Mouse (Mus musculus): ENCODE data around the gene Olfr1367.

Gene Olfr1367

DNA sequence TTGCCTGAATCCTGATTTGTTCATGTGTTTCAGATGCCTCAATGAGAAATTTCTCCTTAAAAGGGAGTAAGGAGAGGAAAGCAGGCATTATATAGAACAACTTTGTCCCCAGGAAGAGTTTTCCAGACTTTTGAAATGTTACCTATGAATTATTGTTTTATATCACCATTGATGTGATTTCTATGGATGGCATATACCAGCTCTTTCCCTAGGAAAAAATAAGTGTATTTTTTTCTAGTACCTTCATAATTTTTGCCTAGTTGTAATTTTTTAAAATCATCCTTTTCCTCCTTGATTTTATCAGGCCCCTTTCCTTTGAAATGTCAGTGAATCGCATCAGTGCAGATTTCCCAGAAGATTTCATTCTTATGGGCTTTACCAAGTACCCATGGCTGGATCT, at the start of gene Olfr1367:
Gene Olfr1367 (plus strand): TSS at position 301 of the 400 bp plus-strand sequence.
- DNase-seq (ENCODE audit: low spot score): no peak

DNA sequence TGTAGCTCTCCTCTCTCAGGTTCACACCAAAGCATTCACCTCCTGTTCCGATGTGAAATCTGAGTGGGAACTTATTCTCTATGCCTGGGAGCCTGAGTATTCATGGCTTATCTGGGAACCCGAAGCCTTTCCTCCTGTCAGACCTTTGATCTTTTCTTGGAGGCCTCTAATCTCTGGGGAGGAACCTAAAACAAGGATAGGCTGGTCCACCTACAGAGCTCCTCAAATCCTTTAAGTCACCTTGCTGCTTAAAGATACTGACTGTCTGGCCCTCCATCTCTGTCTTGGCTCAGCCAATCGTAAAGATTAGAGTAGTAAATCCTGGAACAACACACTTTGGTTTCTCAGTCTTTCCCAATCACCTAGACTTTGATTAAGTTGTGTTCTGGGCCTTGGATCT, 48.2 kb upstream of the Olfr1367 start:
- DNase-seq (ENCODE audit: low spot score): no peak

DNA sequence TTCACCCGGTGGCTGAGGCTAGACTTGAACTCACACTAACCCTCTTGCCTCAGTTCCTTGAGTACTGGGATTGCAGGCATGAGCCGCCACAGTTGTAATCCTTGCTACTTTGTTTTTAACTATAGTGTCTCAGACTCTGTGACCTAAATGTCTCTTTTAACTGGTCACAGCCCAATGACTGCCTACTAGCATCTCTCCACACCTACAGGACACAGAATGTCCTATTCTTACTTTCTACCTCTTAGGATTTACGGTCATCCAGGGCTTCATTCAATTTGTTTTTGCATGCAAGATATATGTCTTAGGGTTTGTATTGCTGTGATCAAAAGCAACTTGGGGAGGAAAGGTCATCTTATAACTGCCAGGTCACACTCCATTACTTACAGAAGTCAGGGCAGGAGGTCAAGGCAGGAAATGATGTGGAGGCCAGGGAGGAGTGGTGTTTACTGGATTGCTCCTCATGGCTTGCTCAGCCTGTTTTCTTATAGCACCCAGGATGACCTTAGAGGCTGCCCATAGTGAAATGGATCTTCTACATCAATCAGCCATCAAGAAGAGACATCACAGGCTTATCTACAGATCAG, 42.1 kb upstream of the Olfr1367 start:
- DNase-seq (ENCODE audit: low spot score): no peak

DNA sequence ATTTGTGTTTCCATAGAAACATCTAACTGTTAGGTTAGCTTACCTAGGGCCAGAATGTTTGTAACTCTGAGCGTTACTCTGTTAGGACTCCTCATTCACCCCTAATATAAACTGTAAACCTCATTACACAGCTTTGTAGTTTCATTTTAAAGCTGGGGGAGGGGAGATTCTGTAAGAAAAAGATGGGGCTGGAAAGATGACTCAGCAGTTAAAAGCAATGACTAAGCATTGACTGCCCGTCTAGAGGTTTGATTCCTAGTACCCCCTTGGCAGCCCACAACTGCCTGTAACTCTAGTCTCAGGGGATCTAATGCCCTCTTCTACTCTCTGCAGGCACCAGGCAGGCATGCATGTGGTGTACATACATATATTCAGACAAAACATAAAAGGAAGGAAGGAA, 36.9 kb upstream of the Olfr1367 start:
- DNase-seq (ENCODE audit: low spot score): no peak

DNA sequence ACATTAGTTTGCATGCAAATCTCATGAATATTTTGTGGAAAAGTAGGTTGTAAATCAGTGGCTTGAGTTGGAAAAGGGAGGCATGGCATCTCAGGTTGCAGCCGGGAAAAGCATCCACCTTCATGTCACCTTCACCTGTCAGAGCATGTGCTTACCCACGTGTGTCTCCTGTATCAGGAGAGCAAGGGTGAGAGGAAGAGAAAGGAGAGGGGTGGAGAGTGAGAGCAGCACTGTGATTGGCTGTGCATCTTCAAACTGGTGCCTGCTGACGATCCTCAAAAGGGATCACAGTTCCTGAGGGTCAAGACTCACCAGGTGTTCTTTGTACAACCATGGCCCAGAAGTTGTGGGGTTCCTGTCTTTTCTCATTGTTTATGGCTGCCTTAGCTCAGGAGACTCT, 34.8 kb upstream of the Olfr1367 start, which contains the start of gene Gpx6:
Gene Gpx6 (plus strand): TSS at position 200 of the 400 bp plus-strand sequence.
- no peak for DNase-seq (ENCODE audit: low spot score)

DNA sequence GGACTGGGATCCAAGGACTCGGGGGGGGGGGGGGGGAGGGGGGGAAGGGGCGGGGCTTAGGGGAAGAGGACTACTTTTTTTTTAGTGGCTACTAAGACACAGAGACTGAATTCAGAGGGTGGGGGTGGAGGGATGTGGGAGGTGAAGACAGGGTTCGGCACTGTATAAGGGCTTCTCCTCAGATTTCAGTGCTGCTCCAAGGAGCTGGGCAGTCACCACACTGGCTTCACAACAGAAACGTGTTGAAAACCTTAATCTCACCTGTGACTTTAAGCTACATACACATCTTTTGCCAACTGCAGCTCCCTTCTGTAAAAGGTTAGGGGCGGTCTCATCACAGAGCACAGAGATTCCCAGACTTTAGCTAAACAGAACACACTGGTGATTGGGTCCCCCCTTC, 33.9 kb upstream of the Olfr1367 start:
- no peak for DNase-seq (ENCODE audit: low spot score)

DNA sequence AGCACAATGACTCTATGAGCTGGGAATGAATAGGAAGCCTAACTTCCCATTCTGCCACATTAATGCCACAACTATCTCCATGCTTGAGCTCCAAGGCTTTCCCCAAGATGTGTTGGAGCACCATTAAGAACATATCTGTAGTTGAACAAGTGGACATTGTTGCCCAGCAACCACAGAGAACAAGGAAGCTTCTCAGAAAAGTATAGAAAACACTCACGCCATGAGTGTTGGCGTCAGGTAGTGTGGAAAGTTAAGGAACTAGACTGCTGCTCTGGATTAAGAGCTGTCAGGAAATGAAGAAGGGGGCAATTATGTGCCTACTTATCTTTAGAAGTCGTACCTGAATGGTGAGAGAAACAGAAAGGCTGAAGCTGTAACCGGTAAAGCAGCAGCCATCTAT, 32.8 kb upstream of the Olfr1367 start:
- no peak for DNase-seq (ENCODE audit: low spot score)

DNA sequence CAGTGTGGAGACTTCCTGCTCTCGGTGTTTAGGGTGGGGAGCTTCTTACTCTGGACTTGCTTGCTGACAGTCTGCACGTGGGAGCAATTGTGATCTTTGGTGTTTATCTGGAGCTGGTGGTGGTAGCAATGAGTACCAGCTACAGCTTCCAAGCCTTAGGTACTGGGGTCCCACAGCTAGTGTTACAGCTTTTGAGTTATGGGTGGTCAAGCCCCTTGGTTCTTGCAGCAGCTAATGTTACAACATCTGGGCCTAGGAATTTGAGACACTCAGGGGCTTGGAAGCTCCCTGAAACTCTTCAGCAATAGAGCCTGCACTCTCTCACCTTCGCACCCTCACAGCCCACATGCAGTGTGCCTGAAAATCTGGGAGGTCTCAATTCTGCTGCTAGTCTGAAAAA, 26.4 kb upstream of the Olfr1367 start:
- DNase-seq (ENCODE audit: low spot score): no peak

DNA sequence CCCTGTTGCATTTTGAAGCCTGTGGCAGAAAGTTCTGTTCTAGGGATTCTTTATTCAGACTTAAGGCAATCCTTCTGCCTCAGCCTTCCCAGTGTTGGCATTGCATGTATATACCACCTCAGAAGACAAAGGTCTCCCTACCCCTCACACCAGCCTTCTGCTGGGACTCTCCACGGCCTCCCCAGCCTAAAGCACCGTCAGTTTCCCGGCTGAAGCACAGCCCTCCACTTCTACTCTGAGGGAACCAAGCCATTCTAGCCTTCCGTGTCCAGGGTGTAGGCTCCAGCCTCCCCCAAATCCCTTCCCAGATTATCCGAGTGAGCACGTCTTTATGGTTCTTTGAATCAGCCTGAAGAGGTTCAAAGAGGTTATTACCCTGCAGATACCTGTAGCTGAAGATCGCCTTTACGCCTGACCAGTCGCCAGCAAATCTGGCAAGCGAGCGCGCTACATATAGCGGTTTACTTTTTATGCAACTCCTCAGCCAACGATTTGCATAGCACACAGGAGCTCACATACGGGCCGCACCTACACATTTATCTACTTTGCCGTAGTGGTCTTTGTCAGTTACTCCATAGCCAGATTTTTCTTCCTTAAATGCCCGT, 24.7 kb upstream of the Olfr1367 start:
- DNase-seq (ENCODE audit: low spot score): no peak

DNA sequence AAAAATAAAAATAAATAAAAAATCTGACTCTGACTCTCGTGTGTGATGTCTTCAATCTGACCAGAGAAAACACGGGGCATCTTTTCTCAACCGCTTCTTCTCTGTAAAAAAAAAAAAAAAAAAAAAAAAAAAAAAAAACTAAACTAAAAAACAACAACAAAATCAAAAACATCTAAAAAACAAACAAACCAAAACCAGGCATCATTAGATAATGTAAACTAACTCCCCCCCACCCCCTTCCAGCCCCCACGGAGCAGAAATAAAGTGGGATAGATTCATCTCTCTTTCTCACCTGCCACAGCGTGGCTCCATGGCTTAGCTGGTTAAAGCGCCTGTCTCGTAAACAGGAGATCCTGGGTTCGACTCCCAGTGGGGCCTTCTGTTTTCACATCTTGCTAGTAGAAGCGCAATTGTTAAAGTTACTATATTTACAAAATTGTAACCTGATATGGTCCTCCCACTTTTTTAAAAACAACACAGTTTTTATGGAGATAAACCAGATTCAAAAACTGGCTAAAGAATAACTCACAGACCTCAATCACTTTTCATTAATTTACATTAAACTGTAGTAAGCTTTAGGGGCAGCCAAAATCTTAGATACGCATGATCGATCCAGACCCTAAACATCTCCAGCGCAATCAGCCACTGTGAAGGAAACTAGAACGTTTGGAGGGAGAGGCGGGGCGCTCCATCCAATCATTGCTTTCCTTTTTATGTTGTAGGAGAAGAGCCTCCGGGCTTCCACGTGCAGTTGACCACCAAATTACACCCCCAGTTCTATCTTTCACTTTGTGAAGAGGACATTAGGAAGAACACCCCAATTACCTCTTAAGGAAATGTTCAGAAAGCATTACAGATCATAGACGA, 24.0 kb upstream of the Olfr1367 start:
- DNase-seq (ENCODE audit: low spot score): no peak

DNA sequence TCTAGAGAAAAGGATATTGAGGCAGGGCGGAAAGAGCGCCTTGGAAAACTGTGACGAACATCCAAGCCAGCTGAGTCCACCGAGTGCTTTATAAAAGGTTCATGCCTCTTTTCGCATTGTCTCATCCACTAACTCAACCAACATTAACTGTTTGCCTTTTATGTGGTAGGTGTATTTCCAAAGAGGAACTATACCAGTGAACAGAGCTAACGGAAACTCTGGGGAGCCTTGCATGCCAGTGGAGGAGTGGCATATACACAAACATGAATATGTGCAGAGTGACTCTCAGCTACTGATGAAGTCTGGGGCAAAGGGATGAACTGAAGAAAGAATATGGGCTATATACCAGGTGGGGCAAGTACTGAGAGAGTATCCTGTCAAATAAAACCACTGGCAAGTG, 23.3 kb upstream of the Olfr1367 start:
- no peak for DNase-seq (ENCODE audit: low spot score)

DNA sequence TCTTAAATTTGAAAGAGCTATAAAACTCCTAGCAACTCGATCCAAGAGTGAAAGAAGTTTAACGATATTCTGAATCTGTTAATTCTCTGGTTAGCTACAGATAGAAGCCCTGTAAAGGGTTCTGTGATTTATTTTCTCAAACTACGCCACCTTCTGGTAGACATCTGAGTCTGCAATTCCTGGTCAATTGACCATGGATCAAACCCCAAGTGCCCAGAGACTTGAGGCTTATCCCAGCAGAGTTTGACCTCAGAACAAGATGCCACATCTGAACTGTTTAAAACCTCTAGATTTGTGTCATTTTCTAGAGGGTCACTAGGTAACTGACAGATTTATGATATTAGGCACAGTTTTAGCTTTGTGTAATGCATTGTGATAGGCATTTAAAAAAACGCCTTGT, 20.5 kb upstream of the Olfr1367 start:
- DNase-seq (ENCODE audit: low spot score): no peak

DNA sequence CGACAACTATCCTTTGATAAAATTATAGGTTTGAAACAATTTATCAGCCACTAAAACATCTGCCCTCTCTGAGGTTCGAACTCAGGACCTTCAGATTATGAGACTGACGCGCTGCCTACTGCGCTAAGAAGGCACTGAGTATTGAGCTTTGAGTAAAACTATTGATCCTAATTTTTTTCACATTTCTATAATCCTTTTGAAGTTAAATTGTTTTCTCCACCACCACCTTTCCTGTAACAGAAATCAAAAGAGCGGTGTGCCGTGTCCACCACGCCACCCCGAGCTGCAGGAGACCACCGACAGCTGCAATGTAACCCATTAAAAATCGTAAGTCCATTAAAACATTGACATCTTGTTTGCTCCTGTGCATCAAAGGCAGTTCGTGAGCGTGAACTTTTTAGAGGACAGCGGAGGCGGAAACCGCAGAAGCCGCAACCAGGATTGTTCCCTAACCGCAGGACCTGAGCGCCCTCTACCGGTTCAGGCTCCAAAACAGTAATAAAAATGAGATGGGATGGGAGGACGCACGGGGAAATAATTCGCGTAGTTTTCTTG, 20.0 kb upstream of the Olfr1367 start:
- peak; percentile 93 for DNase-seq (ENCODE audit: low spot score)

DNA sequence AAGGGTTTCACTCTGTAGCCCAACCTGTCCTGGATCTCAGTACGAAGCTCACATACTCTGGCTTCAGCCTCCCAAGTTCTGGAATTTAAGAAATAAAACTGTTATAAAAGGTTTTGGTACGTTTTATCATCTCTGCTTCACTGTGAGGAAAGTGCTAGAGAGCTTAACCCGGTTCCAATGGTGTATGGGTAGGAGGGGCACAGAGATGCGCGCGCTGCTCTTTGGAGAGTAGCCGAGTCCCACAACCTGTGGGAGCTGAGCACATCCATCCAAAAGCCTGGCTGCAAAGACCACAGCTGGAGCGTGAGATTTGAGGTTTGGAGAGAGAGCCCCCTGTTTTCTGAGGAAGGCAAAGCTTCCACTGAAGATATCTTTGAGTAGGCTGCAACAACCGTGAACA, 19.3 kb upstream of the Olfr1367 start:
- no peak for DNase-seq (ENCODE audit: low spot score)

DNA sequence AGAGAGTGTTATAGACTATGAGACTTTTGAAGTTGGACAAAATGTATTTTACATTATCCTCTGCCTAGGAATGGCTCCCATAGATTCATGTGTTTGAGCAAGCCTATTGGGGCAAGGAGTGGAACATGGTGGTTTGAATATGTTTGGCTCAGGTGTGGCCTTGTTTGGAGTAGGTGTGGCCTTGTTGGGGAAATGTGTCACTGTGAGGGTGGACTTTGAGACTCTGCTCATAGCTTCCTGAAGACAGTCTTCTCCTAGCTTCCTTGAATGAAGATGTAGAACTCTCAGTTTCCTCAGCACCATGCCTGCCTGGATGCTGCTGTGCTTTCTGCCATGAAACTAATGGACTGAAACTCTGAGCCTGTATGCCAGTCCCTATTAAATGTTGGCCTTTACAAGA, 3.9 kb downstream of the Olfr1367 start:
- DNase-seq (ENCODE audit: low spot score): no peak

DNA sequence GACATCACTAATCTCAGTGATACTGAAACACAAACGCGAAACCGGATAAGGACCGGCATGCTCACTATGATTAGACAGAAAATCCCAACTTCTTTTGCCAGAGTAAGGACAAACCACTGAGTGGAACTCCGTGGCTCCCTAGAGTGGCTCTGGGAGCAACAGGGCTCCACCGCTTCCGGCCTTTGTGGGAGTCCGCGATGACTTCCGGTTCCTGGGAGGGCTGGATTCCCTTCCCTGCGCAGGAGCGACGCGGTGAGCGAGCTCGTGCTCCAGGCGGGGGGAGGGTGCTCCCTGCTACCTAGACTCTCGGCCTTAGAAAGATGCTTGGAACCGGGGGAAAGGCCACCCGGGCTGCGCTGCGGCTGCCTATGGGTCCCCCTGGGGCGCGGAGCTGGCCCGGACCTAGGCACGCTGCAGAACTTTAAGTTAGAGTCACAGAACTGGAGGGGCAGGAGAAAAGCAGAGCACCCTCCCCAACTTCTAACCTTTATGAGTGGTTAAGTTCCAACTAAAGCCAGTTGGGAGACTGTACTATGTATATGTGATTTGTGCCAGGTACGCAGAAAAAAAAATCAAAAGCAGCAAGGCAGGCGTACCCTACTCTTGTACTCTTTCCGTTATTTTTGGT, 16.0 kb downstream of the Olfr1367 start, which contains the start of gene Zscan12:
Gene Zscan12 (plus strand): TSS at position 200 of the 628 bp plus-strand sequence.
- peak; percentile 85 for DNase-seq (ENCODE audit: low spot score)

DNA sequence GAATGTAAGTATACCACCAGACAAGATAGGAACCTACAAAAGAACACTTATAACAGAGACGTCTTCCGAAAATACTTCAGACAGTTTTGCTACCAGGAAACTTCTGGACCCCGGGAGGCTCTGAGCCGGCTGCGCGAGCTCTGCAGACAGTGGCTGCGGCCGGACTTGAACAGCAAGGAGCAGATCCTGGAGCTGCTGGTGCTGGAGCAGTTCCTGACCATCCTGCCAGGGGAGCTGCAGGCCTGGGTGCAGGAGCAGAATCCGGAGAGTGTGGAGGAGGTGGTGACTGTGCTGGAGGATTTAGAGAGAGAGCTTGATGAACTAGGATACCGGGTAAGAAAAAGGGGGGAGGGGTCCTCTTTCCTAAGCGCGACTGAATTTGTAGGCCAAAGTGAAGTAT, 17.0 kb downstream of the Olfr1367 start:
- DNase-seq (ENCODE audit: low spot score): peak; percentile 44

DNA sequence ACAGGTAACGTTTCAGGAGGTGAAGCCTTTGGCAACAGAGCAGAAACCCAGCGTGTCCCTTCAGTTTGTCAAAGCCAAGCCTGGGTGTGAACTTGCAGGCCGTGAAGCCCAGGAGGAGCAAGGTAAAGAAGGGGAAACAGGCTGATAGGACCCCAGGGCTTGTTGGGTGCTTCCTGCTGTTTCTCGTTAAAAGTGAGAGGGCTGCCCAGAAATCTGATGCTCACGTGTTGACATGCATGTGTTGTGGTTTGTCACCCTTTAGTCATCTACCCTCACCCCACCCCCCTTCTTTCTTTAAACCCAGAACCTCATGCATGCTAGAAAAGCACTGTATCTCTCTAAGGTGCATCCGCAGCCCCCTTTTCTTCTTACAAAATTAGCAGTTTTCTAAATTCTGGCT, 19.9 kb downstream of the Olfr1367 start:
- DNase-seq (ENCODE audit: low spot score): no peak

DNA sequence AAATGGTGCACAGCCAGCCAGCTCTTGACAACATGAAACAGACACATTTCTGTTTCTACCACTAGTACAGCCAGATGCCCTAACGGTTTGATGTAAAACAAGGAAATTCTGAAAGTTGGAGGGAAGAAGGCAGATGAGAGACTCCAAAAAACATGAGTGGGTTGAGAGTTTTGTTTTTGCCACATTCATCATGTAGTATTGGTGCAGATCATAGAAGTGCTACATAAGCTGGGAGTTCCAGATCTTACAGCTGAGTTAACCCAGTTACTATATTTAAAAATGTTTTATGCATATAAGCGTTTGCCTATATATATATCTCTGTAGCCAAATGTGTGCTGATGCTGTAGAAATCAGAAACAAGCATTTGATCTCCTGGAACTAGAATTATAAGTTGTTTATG, 26.0 kb downstream of the Olfr1367 start:
- no peak for DNase-seq (ENCODE audit: low spot score)

DNA sequence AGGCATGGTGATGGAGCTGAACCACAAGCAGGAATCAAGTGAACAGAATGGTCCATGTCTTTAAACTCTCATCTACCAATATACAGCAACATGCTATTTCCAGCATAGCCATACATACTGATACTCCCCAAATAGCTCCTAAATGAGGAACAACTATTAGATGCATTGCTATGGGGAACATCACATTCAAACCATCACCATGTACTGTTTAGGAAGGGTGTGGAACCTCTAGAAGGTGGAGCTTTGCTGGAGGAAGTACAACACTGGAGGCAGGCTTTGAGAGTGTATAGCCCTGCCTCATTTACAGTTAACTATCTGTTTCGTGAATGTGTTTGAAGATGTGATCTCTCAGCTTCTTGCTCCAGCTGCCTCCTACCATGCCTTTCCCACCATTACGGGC, 31.1 kb downstream of the Olfr1367 start:
- no peak for DNase-seq (ENCODE audit: low spot score)

DNA sequence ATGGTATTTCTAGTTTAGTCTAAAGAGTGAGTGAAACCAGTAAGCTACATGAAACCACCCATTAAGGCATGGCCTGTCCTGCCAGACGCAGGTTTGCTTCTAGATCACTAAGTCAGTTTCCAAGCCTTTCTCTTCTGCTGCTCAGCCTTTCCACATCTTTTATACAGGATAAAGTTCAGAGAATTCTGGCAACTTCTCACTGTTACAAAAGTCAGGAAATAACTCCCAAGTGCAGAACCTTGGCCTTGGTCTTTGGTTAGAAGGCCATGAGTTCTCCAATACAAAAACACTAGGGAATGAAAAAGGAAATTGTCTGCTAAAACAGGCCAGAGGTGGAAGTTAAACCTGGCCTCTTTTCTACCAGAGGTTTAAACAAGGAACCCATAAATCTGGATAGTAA, 48.5 kb downstream of the Olfr1367 start:
- DNase-seq (ENCODE audit: low spot score): no peak

DNA sequence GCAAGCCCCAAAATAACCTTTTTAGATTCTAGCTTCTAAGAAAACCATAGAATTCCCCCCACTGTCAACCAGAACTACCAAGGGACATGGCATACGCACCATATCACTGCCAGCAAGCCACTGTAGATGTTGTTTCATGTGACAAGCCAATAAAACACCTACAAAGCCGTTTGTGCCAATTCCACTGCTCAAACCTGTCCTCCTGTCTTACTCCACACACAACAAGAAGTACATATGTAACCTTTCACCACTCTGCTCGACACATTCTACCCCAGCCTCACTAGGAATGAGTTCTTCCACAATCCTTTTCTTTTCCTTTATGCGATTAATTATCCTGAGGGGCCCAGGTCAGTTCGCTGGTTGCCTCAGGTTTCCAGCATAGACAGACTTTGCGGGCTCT, 48.9 kb downstream of the Olfr1367 start:
- DNase-seq (ENCODE audit: low spot score): no peak

Data from testis, postnatal 10 days (tissue).